Mouse (Mus musculus) lung, embryonic 15.5 days (tissue): ENCODE data around the gene Sgf29. TPM values are rescaled to one million over a fixed set of nuclear protein-coding genes. Genes with fewer than 3 reads are reported as not detected.

Source experiments
- ATAC-seq: fragments of 200-750 bp; cut with Nextera tagmentation; 2 replicates; pipeline ENCODE4 v1.8.0; 2017; ENCODE audit warnings: moderate number of reproducible peaks, borderline replicate concordance; ENCODE audit not compliant: low FRiP score, low TSS enrichment; ENCODE audit errors: extremely low read depth
- H3K27ac ChIP-seq: fragments of 300-500 bp; sonication (generic); 2 replicates; pipeline ENCODE4 v1.5.1; 2015; ENCODE audit warnings: moderate library complexity, mild to moderate bottlenecking, inconsistent platforms
- H3K27me3 ChIP-seq: fragments of 300-500 bp; sonication (generic); 2 replicates; pipeline ENCODE4 v1.6.1; 2015; ENCODE audit warnings: inconsistent platforms
- H3K36me3 ChIP-seq: fragments of 300-500 bp; sonication (generic); 2 replicates; pipeline ENCODE4 v1.6.1; 2015; ENCODE audit warnings: inconsistent platforms
- H3K4me1 ChIP-seq: fragments of 300-500 bp; sonication (generic); 2 replicates; pipeline ENCODE4 v1.6.1; 2015; ENCODE audit warnings: inconsistent platforms
- H3K4me2 ChIP-seq: fragments of 300-500 bp; sonication (generic); 2 replicates; pipeline ENCODE4 v1.6.1; 2015; ENCODE audit warnings: inconsistent platforms, mild to moderate bottlenecking, moderate library complexity
- H3K4me3 ChIP-seq: fragments of 300-500 bp; sonication (generic); 2 replicates; pipeline ENCODE4 v1.5.1; 2015; ENCODE audit warnings: mild to moderate bottlenecking, inconsistent platforms
- H3K9ac ChIP-seq: fragments of 300-500 bp; sonication (generic); 2 replicates; pipeline ENCODE4 v1.6.1; 2015; ENCODE audit warnings: inconsistent platforms
- H3K9me3 ChIP-seq: fragments of 300-500 bp; sonication (generic); 2 replicates; pipeline ENCODE4 v1.6.1; 2016; ENCODE audit warnings: inconsistent platforms
- WGBS: fragments of 180-500 bp; shearing (Covaris S2); methylation state at CpG from one replicate; pipeline ENCODE4 v1.1.7; 2015; 5-methylcytosine and 5-hydroxymethylcytosine counted together
- polyA plus RNA-seq: library from polyadenylated mRNA; unstranded; fragments of >200 nt; fragmentation: Nextera tagmentation; extraction: Ambion mirVana; gene quantifications from 2 replicates; pipeline ENCODE4 v1.2.1, GENCODE M21; 2015

Gene Sgf29
- polyA plus RNA-seq, 1 experiment from 2014 or later, result 47.3 TPM

- Histone ChIP-seq H3K36me3 (no peaks in the 10 kb centered on the region), H3K4me2 (no peak overlapping the region), H3K27ac (no peak overlapping the region), H3K9me3 (no peaks in the 10 kb centered on the region), H3K9ac (no peak overlapping the region), H3K27me3 (no peaks in the 10 kb centered on the region), H3K4me3 (no peak overlapping the region), H3K4me1 (peaks cover 4% of the 10 kb centered on the region; the same call in 1 of the 2 replicates)
- ATAC-seq, result no peak
- 60% methylated on average over 3 of the region's 3 CpGs for WGBS
These were observed 4.8 kb upstream of the Sgf29 start for GRCm38 (mm10) chr7:126644345-126644744.

- H3K4me3 ChIP-seq, result no peak overlapping the region
- H3K27ac ChIP-seq, result no peak overlapping the region
- no peaks in the 10 kb centered on the region for H3K9me3 ChIP-seq
- H3K27me3 ChIP-seq, result no peaks in the 10 kb centered on the region
- no peak overlapping the region for H3K9ac ChIP-seq
- peaks cover 6% of the 10 kb centered on the region; the same call in 1 of the 2 replicates for H3K4me1 ChIP-seq
- ATAC-seq, result no peak
- no peak overlapping the region for H3K4me2 ChIP-seq
- H3K36me3 ChIP-seq, result no peaks in the 10 kb centered on the region
These were observed 4.2 kb upstream of the Sgf29 start for GRCm38 (mm10) chr7:126644914-126645313.

- Histone ChIP-seq H3K9ac (no peak overlapping the region), H3K27me3 (no peaks in the 10 kb centered on the region), H3K4me2 (no peak overlapping the region), H3K9me3 (no peaks in the 10 kb centered on the region), H3K27ac (no peak overlapping the region), H3K4me1 (peaks cover 14% of the 10 kb centered on the region; the same call in 1 of the 2 replicates), H3K4me3 (no peak overlapping the region), H3K36me3 (no peaks in the 10 kb centered on the region)
- WGBS, result 57% methylated on average over 5 of the region's 5 CpGs
- no peak for ATAC-seq
These were observed 3.4 kb upstream of the Sgf29 start for GRCm38 (mm10) chr7:126645708-126646107.

- no peak for ATAC-seq
- Histone ChIP-seq H3K27me3 (no peaks in the 10 kb centered on the region), H3K9ac (no peak overlapping the region), H3K4me1 (peaks cover 17% of the 10 kb centered on the region; the same call in 1 of the 2 replicates), H3K9me3 (no peaks in the 10 kb centered on the region), H3K36me3 (no peaks in the 10 kb centered on the region), H3K27ac (no peak overlapping the region), H3K4me3 (peak overlapping the region; percentile 61), H3K4me2 (peak overlapping the region; percentile 61)
- 77% methylated on average over 4 of the region's 4 CpGs for WGBS
These were observed 623 bp upstream of the Sgf29 start for GRCm38 (mm10) chr7:126648486-126648885.

- H3K27ac ChIP-seq, result no peak overlapping the region
- no peak overlapping the region for H3K9ac ChIP-seq
- no peak overlapping the region for H3K4me3 ChIP-seq
- no peak overlapping the region for H3K4me2 ChIP-seq
- no peak for ATAC-seq
- H3K9me3 ChIP-seq, result no peaks in the 10 kb centered on the region
- H3K27me3 ChIP-seq, result no peaks in the 10 kb centered on the region
- H3K36me3 ChIP-seq, result no peaks in the 10 kb centered on the region
- 35% methylated on average over 2 of the region's 2 CpGs for WGBS
- peaks cover 17% of the 10 kb centered on the region; the same call in 1 of the 2 replicates for H3K4me1 ChIP-seq
These were observed 1.7 kb downstream of the Sgf29 start for GRCm38 (mm10) chr7:126650852-126651251.

- Histone ChIP-seq H3K4me2 (no peak overlapping the region), H3K9ac (no peak overlapping the region), H3K27me3 (no peaks in the 10 kb centered on the region), H3K4me3 (no peak overlapping the region), H3K4me1 (peaks cover 13% of the 10 kb centered on the region; the same call in 1 of the 2 replicates), H3K36me3 (no peaks in the 10 kb centered on the region), H3K9me3 (no peaks in the 10 kb centered on the region), H3K27ac (no peak overlapping the region)
- ATAC-seq, result no peak
- WGBS, result 71% methylated on average over 2 of the region's 2 CpGs
These were observed 4.9 kb downstream of the Sgf29 start for GRCm38 (mm10) chr7:126653991-126654390.

- WGBS, result 82% methylated on average over 3 of the region's 3 CpGs
- 0 out of 2 replicates have a peak, but pooled peaks cover 3% of the 10 kb centered on the region for H3K4me1 ChIP-seq
- H3K4me3 ChIP-seq, result no peak overlapping the region
- H3K27ac ChIP-seq, result no peak overlapping the region
- H3K9ac ChIP-seq, result no peak overlapping the region
- H3K27me3 ChIP-seq, result no peaks in the 10 kb centered on the region
- no peak overlapping the region for H3K4me2 ChIP-seq
- H3K36me3 ChIP-seq, result no peaks in the 10 kb centered on the region
- H3K9me3 ChIP-seq, result no peaks in the 10 kb centered on the region
- no peak for ATAC-seq
These were observed 6.6 kb downstream of the Sgf29 start for GRCm38 (mm10) chr7:126655695-126656094.

- Histone ChIP-seq H3K27ac (no peak overlapping the region), H3K4me2 (no peak overlapping the region), H3K4me1 (no peaks in the 10 kb centered on the region), H3K9ac (no peak overlapping the region), H3K36me3 (no peaks in the 10 kb centered on the region; the same call in 1 of the 2 replicates), H3K27me3 (no peaks in the 10 kb centered on the region), H3K9me3 (no peaks in the 10 kb centered on the region), H3K4me3 (no peak overlapping the region)
- ATAC-seq, result no peak
- WGBS, result 86% methylated on average over 1 of the region's 1 CpGs
These were observed 8.4 kb downstream of the Sgf29 start for GRCm38 (mm10) chr7:126657522-126657921.

- no peaks in the 10 kb centered on the region for H3K4me1 ChIP-seq
- no peaks in the 10 kb centered on the region for H3K27me3 ChIP-seq
- no peak for ATAC-seq
- H3K9ac ChIP-seq, result no peak overlapping the region
- WGBS, result 85% methylated on average over 3 of the region's 3 CpGs
- H3K9me3 ChIP-seq, result no peaks in the 10 kb centered on the region
- H3K27ac ChIP-seq, result no peak overlapping the region
- no peak overlapping the region for H3K4me3 ChIP-seq
- no peak overlapping the region for H3K4me2 ChIP-seq
- H3K36me3 ChIP-seq, result peaks cover 7% of the 10 kb centered on the region; the same call in 1 of the 2 replicates
These were observed 10.7 kb downstream of the Sgf29 start for GRCm38 (mm10) chr7:126659771-126660170.

- Histone ChIP-seq H3K27ac (no peak overlapping the region), H3K4me2 (no peak overlapping the region)
These were observed 14.5 kb downstream of the Sgf29 start for GRCm38 (mm10) chr7:126663646-126664045.

GRCm38 (mm10) chr7:126665269-126665668 lies 16.2 kb downstream of the Sgf29 start:
- no peak for ATAC-seq
- Histone ChIP-seq H3K4me2 (no peak overlapping the region), H3K9me3 (no peaks in the 10 kb centered on the region), H3K27me3 (no peaks in the 10 kb centered on the region), H3K27ac (no peak overlapping the region), H3K9ac (no peak overlapping the region), H3K4me1 (no peaks in the 10 kb centered on the region), H3K4me3 (no peak overlapping the region), H3K36me3 (peaks cover 11% of the 10 kb centered on the region; the same call in 1 of the 2 replicates)
- 93% methylated on average over 3 of the region's 3 CpGs for WGBS

More at GRCm38 (mm10) chr7:126663646-126664045, 14.5 kb downstream of the Sgf29 start:
- H3K4me1 ChIP-seq, result no peaks in the 10 kb centered on the region
- WGBS, result 43% methylated on average over 8 of the region's 8 CpGs
- H3K36me3 ChIP-seq, result peaks cover 7% of the 10 kb centered on the region; the same call in 1 of the 2 replicates
- no peak overlapping the region for H3K9ac ChIP-seq
- no peaks in the 10 kb centered on the region for H3K9me3 ChIP-seq
- peak; percentile 73 for ATAC-seq
- H3K4me3 ChIP-seq, result no peak overlapping the region
- no peaks in the 10 kb centered on the region for H3K27me3 ChIP-seq

GRCm38 (mm10) chr7:126667495-126668090 lies 18.5 kb downstream of the Sgf29 start:
- H3K27ac ChIP-seq, result peak overlapping the region; percentile 73; the same call in 1 of the 2 replicates

More at GRCm38 (mm10) chr7:126667495-126668090, 18.5 kb downstream of the Sgf29 start:
- Histone ChIP-seq H3K4me1 (no peaks in the 10 kb centered on the region), H3K36me3 (peaks cover 31% of the 10 kb centered on the region; the same call in 1 of the 2 replicates), H3K4me2 (no peak overlapping the region), H3K9ac (no peak overlapping the region), H3K4me3 (no peak overlapping the region), H3K27me3 (no peaks in the 10 kb centered on the region), H3K9me3 (no peaks in the 10 kb centered on the region)
- no peak for ATAC-seq
- 82% methylated on average over 9 of the region's 9 CpGs for WGBS
